Mouse (Mus musculus) heart, postnatal 36 days (tissue): ENCODE measurements at regions not wholly inside any gene's neighbourhood (a gene's known extent, or its start where the extent isn't known, plus 50 kb on each side); places are given as distances from the start of the nearest gene placed in this dataset.

Source experiments
- DNase-seq, 2 experiments: peaks; one replicate each; pipeline ENCODE4 v3.0.0; 2021 to 2022
- intact Hi-C: fragments of 180-260 bp; cut with DNase I; formaldehyde crosslinking; loops from one replicate; pipeline ENCODE4 v1.15.1; 2025

DNA sequence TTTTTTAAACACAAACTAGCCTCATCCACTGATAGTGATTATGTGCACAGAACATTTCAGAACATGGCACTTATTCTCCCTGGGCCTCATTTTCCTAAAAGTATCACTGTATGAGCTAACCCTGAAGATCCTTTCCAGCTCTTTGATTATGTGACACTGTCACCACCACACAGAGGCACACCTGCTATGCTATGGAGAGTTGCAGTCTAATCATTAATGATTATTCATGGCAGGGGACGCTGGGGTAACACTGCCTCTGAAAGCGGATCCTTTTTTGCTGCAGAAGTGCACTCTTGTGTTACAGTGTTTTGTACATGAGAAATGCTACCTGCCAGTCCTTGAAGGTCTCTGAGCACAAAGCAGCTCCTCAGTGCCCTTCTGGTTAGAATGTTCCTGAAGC is 615.3 kb upstream of the Fbxo33 start:
- intact Hi-C loops: no loop called here
- DNase-seq: no peak

DNA sequence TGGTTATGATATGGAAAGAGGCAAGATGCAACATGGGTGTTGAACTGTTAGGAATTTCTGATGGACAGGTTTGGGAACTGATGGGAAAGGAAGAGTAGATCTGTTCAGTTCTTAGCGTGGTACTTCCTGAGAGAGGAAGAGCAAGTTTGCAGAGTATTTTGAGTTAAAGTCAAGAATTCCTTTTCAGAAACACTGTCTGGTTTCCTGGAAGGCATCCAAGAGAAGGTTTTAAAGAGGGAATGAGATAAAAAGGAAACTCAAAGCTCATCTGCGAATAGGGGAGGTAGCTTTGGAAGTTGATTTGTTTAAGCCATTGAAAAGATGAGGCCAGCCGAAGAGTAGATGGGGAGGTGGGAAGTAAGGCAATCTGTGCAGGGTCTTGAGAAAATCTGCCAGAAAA is 603.4 kb upstream of the Fbxo33 start:
- intact Hi-C loops: no loop called here
- no peak for DNase-seq

DNA sequence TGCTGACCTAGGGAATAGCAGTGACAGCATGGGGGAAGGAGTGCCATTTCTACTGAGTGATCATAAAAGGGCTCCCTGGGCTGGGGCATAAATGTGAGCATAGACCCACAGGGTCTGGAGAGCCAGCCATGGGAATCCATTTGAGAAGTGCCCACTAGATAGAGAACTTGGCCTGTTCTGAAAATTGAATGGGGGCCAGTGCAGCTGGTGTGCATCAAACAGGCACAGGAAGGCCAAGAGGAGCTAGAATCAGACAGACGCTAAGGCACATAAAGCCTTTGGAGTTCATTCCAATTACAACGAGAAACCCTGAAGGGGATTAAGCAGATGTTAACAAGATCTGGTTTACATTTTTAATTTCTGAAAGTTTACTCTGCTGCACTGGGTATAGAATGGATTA is 602.9 kb upstream of the Fbxo33 start:
- intact Hi-C loops: no loop called here
- DNase-seq: no peak

DNA sequence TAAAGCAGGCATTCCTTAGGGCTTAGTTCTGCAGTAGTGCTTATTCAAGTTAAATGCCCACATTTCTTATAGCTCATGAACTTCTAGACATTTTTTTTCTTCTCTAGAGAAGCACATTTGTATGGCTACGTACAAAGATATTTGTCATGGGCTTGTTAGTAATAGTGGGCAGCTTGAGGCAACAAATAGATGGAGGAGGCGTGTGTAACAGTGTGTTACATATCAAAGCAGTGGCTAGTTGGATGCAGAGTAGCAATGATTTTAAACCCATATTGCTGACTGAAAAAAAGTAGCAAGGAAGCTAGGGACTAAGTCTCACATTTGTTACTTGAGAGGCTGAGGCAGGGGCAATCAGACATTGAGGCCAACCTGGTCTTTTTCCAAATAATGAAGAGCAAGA is 602.2 kb upstream of the Fbxo33 start:
- no peak for DNase-seq
- intact Hi-C loops: no loop called here

DNA sequence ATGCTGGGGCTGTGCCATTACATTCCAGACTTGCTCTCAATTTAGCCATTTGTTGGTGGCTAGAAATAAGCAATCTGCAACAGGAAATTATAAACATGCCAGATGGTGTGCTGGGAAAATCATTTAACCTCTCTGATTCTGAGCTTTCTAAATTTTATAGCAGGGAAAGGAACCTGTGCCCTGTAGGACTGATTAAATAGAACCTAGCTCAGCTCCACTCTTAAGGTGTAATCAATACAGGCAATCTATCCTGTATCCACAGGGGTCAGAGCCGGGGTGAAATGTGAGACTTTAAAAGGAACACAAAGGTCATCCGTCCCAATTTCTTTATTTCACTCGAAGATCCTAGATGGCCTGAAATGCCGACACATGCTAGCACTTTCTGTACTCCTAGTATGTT is 596.4 kb upstream of the Fbxo33 start:
- intact Hi-C loops: no loop called here
- no peak for DNase-seq

DNA sequence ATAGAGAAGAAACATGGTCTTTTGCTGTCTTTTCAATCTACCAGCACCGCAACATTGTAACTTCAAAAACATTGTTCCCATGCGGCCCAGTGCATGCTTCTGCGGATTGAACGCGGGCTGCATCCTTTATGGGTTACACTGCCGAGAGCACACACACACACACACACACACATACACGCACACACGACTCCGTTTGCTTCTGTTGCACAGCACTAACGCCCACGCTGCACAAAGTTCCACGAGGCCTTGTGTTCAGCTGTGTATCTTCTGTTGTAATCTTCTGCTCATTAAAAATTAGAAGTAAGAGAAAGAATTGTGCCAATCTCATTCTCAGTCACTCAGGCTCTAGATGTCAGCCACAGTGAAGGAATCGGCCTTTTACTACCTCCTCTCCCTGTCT is 594.8 kb upstream of the Fbxo33 start:
- intact Hi-C loops: no loop called here
- no peak for DNase-seq

DNA sequence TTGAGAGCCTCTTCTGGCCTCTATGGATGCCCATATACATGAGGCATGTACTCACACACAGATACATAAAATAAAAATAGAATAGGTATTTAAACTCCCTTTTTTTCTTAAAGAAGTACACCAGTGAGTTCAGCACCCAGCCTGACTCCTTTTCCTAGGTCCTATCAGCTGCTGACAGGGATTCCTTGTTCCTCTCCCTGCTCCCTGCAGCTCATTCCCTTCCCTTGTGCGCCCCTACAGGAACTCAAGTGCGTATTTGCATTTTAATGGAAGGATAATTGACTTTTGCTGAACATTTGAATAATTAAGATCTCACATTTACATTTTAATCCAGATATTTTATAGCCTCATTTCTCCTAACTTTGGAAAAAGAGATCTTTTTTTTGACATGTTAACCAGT is 589.7 kb upstream of the Fbxo33 start:
- intact Hi-C loops: no loop called here
- DNase-seq: no peak

DNA sequence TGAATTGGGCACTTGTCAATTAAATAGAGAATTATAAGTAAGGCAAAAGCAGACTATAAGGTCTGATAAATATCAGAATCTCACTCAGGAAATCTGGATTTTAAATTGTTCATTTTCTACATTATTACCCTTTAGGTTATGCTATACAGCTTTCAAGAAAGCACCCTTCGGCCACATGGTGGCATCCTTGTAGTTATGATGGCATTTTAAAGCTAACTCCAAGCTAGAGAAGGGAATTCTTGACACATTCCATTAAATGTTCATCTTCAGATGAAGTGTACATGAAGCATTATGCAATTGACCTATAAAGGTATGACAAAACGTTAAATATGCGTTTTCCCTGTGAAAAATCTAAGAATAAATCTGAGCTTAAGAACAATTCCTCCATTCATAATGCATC is 578.5 kb upstream of the Fbxo33 start:
- no peak for DNase-seq
- intact Hi-C loops: no loop called here

DNA sequence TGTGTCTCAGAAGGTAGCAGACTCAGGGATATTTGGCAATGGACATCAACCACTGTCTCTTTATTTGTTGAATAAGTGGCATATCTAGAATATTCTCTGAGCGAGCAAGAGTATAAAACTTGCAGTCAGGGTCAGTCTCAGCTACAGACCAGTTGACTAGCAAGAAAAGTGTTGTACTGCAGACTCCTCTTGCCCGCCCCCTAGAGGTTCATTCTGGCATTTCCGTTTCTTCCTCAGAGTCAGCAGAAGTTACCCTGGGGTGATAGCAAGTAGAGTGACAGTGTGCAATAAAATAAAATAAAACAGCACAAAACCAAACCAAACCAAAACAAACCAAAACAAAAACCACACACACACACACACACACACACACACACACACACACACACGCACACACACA is 571.9 kb upstream of the Fbxo33 start:
- intact Hi-C loops: no loop called here
- DNase-seq: no peak

DNA sequence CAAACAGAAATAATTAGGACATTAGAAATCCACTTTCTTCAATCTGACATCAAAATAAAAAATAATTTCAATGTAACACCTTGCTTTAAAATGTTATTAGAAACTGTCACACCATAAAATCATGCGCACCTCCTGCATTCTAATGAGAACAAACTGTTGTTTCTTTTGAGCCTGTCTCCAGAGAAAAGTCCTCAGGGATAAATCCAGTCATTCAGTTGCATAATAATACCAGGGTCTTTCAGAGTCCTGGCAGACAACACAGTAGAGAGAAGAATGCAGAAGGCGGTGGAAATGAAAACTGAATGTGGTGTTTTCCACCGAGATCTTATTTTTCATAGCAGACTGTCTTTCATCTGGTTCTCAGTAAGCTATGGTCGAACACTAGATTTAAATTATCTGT is 567.3 kb upstream of the Fbxo33 start:
- intact Hi-C loops: no loop called here
- no peak for DNase-seq

DNA sequence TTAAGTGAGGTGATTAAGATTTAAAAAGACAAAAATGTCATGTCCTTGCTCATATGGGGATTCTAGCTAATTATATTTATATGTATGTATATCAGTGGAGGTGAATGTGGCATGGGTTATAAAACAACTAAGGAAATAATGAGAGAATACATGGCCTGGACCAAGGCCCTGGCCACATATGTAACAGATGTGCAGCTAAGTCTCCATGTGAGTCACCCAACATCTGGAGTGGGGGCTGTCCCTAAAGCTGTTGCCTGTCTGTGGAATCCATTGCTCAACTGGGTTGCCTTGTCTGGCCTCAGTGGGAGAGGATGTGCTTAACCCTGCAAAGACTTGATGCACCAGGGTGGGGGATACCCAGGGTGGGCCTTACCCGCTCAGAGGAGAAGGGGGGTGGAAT is 551.5 kb upstream of the Fbxo33 start:
- intact Hi-C loops: no loop called here
- no peak for DNase-seq

DNA sequence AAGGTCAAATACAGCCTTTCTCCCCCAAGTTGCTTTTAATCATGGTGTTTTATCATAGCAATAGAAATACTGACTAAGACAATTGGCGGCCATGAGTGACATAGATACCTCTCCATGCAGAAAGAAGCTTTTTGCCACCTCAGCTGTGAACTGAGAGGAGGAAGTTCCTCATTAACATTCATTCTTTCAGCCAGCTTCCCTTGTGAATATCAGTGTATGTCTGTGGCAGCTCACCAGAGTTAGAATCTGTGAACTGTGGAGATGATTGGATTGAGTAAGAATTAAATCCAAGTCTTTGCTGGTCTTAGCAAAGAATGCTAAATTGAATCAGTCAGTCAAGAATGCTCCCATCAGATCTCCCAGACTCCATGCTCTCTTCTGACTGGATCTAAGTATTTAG is 542.7 kb upstream of the Fbxo33 start:
- intact Hi-C loops: no loop called here
- DNase-seq: no peak

DNA sequence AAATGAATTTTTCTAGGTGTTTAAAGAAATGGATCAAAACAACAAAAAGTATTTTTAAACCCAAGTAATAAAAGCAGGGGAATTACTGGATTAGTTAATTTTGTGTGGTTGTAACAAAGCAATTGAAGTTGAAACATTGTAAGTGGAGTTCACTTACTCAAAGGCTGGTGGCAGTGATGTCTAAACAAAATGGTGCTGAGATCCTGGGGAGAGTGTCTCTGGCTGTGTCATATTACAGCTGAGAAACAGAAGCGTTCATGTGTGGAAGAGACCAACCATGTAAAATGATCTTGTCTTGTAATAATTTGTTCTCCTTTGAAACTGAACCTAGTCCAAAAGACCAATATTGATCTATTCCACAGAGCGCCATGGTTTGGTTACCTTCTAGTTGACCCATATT is 525.2 kb upstream of the Fbxo33 start:
- DNase-seq: no peak
- intact Hi-C loops: no loop called here

DNA sequence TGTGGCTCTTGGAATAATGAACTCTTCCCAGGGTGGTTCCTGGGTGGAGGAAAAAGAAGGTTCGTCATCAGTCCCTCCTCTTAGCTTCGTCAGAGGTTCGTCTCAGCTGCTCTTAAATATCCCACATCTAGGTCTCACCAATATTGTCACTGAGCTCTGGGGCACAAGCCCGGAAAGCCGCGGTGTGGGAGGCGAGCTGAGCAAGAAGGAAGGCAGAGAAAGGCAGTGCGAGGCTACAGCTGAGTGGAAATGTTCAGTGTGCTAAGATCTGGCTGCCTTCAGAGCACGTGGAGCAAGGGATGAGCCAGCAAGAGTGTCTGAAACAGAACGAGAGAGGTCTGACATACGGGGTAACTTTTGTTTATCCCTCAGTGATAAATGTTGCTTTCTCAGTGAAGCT is 523.7 kb upstream of the Fbxo33 start:
- no peak for DNase-seq
- intact Hi-C loops: no loop called here

DNA sequence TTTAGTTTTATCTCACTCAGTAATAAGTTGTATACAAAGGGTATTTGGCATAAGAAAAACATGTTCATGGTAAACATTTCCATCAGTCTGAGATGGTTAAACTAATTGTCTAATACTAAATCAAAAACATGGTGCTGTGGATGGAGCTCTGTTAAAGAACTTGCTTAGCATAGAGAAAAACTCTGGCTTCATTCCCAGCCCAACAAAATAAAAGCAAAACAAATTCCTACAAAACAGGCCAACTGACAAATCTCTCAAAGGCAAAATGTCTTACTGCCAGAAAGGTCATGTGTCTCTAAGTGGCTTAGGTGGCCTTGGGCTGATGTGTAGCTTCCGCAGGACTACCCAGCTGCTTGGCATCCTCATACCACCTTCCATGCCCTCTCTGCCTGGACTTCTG is 505.4 kb upstream of the Fbxo33 start:
- intact Hi-C loops: no loop called here
- DNase-seq: no peak

DNA sequence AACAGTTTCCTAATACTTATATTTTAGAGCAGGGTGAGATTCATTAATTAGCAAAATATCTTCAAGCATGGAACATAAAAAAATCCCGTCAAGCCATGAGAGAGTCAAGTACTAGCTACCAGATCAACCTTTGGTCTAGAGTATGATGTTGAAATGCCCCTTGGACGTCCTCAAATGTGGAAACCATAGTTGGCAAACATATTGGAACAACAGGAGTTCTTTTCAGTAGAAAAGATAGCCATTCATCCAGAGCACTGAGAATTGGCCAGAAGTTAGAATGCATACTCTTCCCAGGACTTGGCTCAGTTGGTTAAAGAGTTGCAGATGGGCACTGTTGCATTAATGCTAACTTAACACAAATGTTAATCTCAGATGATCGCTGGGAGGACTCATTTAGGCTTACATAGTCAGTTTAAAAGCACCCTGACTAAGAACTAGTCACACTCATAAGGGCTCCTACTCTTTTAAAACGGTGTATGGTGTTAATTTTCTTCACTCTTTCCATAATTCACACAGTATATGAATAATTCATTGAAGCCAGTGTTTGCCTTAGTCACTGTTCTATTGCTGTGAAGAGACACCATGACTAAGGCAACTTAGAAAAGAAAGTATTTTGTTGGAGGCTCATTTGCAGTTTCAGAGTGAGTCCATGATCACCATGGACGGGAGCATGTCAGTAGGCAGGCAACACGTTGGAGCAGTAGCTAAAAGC is 503.1 kb upstream of the Fbxo33 start:
- intact Hi-C loops: no loop called here
- no peak for DNase-seq

DNA sequence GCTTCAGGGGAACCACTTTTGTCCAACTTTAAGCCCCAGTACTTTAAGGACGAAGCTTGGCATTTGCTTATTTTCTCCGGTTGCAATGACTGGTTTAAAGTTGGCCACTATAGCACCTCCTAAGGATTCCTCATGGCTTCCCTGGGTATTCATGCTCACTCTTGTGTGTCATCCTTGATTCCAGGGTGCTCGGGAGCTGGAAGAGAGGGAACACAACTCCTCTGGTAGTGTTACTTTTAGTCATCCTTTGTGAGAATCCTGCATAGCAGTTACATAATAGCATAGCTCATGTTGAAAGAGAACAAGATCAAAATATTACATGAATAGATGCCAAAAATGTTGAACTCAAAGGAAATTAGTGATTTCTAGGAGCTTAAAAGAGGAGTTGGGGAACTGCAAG is 493.7 kb upstream of the Fbxo33 start:
- intact Hi-C loops: no loop called here
- DNase-seq: no peak

DNA sequence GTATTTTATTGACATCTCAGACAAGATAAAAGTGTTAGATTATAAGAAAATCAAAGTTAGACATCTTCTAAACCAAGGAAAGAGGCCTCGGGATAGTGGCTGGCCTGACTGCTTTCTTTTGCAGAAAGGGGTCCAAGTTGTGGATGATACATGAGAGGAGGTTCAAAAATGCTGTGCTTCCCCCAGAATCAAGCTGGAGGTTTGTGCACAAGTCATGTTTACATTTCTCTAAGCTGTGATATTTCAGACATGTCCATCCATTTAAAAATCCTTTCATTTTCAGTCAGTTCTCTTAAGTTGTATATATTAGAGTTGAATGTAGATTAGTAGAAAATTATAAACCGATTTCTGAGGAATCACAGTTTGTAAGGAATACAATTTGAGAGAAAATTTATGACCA is 463.7 kb upstream of the Fbxo33 start:
- intact Hi-C loops: no loop called here
- DNase-seq: no peak

DNA sequence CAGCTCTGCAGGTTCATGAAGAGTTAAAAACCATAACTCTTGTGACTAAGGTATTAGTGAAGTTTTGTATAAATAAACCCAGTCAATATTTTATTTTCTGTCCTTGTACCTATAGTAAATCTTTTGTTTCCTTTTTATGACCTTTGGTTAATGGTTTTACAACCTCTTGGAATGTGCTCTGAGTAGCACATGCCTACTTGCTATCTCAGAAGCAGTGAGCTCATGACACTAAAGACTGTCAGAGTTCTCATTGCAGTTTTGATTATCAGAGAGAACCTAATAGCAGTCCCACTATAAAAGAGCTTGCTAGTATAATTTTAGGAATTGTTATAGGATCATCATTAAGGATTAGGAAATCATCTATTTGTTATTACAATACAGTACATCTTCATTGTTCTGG is 443.6 kb upstream of the Fbxo33 start:
- intact Hi-C loops: no loop called here
- DNase-seq: no peak

DNA sequence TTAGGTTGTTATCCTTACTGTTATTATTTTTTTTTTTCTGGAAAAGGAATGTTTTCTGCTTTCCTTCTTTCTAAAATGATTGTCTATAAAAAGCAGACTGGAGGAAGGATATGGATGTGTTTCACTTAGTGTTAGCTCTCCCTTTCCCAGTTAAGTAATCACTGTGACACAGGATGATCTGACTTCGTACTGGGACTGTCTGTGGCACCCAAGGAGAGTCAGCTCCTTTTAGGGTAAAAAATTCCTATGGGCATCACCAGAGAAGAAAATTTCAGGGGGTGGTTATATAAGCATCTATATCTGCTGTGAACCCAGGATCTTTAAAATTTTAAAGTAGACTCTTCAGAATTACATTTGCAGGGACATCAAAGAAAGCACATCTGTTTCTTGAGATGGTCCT is 411.2 kb upstream of the Fbxo33 start:
- intact Hi-C loops: no loop called here
- no peak for DNase-seq

DNA sequence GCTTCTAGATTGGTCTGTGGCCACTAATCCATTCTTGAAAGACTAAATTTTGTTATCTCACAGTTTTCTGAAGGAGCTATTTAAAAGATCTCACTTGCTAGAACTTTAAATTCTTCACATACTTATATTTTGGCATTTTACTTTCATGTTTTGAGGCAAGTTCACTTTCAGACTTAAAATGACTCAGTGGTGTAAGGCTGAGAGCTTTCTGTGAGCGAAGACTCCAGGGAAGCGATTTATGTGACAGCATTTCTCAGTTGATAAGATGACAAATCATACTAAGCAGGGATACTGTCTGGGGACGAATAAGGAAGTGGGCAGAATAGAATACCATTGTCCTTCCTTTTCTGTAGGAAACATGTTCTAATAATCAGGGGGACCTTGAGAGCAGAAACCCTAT is 403.6 kb upstream of the Fbxo33 start:
- DNase-seq: no peak
- intact Hi-C loops: no loop called here

DNA sequence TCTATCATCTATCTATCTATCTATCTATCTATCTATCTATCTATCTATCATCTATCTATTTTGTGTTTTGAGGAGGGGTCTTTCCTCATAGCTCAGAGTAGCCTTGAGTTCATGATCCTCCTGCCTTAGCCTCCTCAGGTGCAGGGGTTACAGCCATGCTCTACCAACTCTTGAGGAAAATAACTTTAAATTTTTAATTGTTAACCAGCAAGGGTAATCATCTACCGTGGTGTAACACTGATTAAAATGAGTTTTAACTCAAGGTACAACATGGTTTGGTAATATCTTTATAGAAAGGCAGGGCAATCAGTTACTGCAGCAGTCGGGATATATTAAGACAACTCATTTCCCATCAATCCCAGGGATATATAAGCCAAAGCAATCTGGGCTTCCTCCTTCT is 401.6 kb upstream of the Fbxo33 start:
- no peak for DNase-seq
- intact Hi-C loops: no loop called here

DNA sequence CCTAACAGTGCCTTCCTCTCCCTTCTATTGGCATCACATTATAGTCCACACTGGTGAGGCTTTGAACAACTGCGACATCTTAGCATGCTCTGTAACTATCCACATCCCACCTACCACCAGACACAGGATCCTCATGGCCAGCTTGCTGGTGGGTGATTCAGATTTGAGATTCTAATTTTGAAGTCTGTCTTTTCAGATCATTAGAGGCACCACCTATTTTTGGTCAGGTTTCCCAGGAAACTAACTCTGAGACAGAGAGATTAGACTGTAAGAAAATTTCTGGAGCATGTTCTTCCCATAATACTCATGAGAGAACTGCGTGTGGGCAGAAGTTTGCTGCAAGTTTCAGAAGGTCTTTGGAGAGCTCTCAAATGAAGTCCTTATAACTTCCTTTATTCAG is 400.8 kb upstream of the Fbxo33 start:
- no peak for DNase-seq
- intact Hi-C loops: no loop called here

DNA sequence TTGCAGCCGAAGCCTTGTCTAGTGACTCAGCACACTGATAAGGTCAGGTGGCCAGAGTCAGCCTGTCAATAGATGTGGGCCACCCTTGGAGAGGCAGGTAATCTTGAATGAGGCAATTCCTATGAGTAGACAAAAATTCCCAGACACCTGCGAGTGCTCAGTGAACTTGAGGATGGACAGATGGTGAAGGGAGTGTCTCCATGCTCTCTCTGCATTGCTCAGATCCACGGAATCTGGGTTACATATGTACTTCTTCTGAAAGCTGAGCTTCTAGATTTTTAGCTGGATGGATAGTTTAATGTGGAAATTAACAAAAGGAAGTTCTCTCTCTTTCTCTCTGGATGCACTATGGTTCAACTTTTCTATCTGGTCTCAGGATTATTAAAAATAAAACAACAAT is 396.6 kb upstream of the Fbxo33 start:
- no peak for DNase-seq
- intact Hi-C loops: no loop called here
